Mouse (Mus musculus) frontal cortex, postnatal 25 days (tissue): ENCODE measurements around the gene Banf2.

Experiments used
- DNase-seq, 2 experiments: peaks; one replicate each; pipeline ENCODE4 v3.0.0; 2022; ENCODE audit warnings: low spot score in 2 of 2

Banf2 gene

DNA sequence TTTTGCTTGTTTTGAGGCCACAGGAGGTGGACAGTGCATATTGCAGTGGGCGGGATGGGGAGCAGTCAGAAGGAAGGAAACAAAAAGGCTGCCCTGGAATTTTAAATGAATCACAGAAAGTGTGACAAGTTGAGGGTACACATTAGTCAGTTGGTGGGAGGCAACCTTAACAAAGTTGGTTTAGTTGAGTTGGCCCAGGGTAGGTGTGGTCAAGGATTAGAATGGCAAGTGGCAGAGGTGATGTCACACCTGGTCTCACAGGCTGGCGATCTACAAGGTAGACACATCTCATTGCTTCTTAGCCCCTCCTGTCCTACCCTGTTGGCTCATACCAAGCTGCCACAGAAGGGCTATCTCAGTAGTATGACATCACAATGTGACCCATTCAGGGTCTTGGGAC lies at the start of gene Banf2:
TSS of gene Banf2 (plus strand) at position 396 of the 400 bp plus-strand sequence.
- no peak for DNase-seq

DNA sequence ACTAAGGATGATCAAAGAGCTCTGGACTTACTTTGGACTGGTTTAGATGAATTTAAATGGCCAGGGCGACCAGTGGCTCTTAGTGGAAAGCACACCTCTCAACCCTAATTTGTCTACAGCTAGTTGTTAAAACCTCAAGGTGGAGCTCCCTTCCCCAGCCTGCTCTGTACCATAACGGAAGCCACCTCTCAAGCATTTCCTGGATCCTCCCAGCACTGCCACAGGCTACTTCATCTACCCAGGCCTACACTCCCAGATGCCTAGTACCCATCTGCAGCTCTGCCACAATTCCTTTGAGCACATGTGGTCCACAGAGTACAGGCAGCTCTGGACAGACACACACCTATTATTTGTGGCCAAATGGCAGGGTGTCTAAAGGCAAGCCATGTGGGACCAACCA lies 49.4 kb upstream of the Banf2 start:
- no peak for DNase-seq

DNA sequence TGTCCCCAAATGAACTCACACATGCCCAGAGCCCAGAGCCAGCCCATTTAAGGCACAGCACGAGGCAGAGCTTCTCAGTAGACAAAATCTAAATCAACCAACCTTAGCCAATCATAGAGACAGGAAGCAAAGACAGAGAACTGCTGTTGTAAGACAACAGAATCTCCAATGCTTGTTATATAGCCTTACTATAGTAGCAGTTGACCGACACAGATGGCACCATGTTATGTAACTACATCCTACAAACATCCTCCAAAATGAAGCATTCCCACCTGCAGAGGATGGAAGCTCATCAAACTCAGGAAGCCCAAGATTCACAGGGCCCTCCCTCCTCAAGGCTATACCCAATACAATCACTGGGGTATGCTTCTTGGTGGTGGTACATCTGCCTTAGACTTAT lies 45.4 kb upstream of the Banf2 start:
- DNase-seq = no peak

DNA sequence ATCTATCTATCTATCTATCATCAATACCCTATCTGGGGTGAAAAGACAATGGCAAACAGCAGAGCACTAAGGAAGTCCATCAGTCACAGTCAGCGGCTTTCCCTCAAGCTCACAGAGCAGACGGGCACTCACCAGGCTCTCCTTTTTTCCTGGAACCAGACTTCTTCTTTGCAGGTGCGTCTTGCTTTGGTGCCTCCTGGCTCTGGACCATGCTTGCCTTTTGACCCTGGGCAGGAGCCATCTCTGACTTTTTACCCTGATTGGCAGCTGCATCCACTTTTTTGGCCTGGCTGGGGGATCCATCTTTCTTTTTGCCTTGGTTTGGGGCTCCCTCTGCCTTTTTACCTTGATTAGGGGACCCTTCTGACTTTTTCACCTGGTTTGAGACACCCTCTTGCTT lies 44.8 kb upstream of the Banf2 start:
- DNase-seq = no peak

DNA sequence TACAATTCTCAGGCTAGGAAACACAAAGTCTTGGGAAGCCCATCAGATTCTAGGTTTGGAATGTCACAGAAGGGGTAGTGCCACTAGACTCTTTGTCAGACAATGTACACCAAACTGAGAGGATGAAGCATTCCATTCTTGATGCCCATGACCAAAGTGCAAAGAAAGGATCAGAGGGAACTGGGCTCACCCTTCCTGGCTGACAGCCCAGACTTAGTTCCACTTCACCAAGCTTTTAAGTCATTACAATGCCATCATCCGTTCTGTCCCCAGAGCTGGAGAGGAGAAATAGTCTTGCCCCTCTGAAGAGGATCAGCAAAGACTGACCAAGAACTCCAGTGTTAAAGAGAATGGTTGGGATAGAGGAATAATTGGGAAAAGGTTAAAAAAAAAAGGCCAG lies 41.9 kb upstream of the Banf2 start:
- DNase-seq = no peak

DNA sequence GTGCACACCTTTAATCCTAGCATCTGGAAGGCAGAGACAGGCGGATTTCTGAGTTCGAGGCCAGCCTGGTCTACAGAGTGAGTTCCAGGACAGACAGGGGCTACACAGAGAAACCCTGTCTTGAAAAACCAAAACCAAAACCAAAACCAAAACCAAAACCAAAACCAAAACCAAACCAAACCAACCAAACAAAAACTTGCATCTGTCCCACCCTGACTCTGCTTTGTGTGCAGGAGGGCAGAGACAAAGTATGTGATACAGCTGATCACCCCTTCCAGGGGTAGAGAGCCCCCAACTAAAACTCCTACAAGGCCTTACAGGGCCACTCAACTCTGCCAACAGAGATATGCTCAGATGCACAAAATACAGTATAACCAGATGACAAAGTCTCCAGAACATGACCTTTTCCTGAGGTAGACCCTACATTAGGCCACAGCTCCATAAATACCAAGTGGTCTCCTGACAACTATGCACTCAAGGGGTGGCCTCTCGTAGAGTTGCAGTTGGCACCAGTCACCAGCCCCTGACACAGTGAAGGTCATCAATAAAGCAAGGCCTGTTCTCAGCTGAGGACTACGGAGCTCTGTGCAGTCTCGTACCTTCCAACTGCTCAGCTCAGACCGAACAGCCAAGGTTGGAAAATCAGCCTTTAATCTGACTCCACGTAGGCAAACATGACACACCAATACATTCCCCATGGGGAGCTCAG lies 40.7 kb upstream of the Banf2 start:
- DNase-seq = no peak

DNA sequence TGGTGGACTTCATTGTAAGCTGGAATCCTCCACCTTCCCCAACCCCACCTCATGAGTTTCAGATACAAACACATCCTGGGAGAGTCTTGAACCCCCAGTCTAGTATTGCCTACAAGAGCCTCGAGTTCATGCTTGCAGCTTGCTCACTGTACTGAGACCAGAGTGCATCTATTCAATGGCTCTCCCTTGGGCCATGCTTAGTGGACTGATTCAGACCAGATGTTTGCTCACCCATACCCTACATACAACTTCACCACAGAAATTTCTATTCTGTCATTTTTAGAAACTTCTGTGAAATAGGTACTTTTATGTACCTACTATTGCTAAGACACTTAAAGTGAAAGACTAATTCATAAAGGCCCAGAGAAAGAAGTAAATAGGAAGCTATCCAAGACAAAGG lies 39.9 kb upstream of the Banf2 start:
- no peak for DNase-seq

DNA sequence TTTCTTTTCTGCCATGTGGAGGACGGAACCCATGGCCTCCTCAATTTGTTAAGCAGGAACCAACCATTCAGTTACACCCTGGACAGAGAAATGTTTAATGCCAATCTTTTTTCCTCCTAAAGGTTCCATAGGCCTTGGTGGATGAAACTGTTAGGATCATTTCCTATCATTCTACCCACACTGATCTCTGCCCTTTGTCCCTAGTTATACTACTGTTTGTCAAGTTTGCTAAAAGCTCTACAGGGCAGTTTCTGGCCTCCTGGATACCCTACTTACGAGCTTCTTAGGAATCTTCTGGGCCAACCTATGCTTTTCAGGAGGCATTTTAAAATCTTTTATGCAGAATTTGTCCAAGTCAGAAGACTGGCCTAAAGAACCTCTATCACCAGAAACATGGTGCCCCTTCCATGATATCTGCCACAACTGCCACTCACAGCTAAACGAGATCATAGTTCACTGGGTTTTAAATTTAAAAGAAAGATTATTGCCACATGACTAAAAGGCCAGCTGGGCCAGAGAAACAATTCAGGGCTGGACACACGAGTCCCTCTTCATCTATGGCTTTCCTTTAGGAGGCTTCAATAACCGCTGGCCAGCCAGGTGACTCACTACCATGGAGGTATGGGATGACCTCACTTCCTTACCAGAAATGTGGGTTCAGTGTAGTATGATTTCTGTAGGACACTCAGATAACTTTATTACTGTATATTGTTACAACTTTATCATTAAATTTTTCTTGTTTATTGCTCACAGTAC lies 30.5 kb upstream of the Banf2 start:
- no peak for DNase-seq

DNA sequence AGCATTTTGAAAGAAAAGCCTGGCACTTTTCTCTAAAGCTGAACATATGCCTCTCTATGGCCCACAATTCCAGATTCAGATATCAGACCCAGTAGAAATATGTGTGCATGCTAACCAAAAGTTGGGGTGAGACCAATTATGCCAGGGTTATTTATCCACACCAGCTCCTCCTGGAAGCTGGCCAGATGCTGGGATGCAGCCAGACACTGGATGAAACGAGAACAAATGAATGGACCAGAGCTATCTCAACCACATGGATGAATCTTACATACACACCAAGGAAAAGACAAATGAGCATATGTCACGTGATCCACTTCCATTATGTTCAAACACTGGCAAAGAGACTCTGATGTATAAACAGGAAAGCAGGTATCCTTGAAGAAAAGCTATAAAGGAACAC lies 29.3 kb upstream of the Banf2 start:
- no peak for DNase-seq

DNA sequence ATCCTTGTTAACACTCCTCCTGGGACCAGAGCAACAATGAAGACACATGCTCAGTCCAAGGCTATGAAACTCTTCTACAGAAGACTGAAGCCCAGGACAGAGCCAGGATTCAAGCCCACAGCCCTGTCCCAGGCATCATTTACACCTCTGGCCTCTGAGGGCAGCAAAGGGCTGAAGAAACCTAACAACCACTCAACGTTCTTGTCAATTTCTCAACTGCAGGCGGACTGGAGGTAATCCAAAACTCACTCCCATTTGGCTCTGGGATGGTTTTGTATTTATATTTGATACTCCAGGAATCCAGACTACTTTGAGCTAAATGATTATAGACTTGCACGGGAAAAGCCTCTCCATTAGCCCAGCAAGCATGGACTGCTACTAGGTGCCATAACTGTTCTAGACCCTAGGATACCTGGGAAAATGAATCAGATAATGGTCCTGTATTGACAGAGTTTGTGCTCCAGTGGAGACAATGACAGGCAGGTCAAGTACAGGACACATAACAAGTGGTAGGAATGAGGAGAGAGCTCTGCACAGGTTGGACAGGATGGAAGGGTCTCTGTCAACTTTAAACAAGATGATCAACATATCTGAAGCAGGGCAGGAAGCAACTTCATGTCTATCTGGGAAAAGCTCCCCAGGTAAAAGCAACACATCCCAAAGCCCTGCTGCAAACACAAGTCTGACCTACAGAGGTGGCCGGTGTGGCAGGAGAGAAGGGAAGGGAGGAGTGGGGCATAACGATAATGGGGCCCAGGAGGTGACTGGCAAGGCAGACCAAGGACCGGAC lies 27.5 kb upstream of the Banf2 start:
- no peak for DNase-seq

DNA sequence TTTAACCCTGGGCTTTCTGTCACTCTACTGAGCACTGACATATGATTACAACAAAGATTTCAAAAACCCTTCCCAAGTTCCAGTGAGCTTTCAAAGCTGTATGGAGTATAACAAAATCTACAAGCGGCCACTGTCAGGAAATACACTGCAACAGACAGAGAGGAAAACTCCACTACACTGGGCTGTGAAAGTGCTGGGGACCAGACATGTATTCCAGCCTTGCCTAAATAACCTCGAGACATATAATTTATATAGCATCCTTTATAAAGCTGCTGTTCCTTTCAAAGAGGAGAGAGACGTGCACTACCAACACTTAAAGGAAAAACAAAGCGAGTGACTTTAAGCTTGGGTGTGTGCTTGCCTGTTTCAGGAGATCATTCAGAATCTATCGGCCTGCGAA lies 26.2 kb upstream of the Banf2 start:
- DNase-seq = no peak

DNA sequence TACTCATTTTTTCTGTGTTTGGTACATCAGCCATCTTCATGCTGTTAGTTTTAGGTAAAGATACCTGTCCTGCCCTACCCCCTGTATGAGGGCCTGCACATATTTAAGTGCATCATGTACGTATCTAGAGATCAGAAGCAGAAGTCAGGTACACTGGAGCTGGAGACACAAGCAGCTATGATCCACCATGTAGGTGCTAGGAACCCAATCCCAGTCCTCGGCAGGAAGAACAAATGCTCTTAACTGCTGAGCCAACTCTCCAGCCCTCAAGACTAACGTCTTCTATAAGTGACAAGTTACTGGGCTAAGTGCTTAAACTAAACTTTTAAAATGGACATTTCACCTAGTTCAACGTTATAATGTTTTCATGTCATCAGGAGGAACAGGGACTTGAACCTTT lies 25.6 kb upstream of the Banf2 start:
- no peak for DNase-seq

DNA sequence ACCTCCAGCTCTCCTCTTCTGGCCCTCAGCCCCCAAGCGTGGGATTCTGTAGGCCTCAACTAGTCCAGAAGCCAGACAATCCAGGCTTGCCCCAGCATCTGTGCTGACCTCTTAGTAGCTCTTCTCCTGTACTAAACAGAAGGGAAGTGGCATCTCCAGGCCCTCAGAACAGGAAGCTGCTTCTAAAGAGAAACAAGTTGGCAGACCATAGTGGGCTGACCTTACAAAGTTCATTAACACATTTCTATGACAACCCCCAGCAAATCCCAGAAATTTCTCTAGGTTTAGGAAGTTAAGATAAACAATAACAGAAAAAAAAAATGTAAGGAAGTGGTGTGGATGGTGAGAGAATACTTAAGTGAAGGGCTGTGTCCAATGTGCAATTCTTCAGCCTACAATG lies 23.8 kb upstream of the Banf2 start:
- DNase-seq = no peak

DNA sequence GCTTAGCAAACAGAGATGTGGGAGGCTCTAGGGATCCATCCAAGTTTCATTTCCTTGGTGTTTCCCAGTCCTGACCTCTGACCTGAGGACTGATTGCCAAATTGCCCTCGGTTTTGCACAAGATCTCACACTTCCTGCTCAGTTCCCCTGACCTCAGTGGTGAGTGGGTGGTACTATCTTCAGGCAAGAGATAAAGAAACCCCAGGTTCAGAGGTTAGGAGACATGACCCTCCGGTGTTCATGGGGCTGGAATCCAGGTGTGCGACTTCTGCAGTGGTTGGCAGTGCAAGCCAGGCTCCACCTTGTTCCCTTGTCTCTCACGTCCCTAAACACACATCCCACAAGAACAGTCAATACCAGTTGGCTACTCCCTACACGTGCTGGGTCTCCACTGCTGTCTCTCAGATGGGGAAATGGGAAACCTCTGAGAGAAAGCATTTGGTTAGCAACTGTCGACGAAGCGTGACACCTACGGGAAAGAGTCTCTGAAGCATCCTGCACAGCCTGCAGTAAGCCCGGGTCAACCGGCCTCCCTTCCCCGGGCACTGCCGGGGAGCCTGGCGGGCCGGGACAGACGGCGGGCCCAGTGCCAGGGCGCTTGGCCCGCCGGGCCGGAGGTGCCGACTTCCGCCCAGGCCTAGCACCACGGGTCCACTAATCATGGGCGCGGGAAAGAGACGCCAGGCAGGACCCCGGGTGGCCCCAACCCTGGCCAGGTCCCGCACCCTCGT lies 23.1 kb upstream of the Banf2 start:
- no peak for DNase-seq

DNA sequence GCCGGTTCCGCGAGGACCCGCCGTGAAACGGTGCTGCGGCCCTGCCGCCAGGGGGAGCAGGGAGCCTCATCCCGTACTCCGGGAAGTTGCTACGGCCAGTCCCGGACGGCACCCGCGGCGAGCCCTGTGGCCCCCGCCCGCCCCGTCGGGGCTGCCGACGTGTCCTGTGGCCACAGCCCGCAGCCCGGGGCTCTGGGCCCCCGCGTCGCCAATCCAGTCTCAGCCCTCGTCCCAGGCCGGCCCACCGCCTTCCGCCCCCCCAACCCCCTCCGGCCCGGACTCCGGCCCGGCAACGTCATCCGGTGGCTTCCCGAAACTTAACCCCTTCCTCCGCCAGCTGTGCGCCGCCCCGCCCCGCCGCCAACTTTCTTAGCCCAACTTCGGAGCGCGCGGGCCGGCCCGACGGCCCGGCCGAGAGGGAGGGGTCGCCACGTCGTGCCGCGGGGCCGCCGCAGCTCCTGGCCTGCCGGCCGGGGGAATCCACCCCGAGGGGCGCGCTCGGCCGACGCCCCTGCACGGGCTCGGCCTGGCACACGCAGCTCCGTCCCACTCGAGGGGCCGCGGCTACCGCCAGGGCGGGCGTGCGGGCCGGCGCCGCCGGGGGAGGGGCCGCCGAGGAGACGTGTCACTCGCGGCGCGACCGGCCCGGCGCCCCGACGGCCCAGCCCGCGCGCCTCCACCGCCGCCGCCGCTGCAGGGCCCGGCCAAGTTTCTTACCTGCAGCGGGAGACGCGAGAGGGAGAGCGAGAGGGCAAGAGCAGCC lies 22.4 kb upstream of the Banf2 start:
- peak; percentile 52 to 54 for DNase-seq

DNA sequence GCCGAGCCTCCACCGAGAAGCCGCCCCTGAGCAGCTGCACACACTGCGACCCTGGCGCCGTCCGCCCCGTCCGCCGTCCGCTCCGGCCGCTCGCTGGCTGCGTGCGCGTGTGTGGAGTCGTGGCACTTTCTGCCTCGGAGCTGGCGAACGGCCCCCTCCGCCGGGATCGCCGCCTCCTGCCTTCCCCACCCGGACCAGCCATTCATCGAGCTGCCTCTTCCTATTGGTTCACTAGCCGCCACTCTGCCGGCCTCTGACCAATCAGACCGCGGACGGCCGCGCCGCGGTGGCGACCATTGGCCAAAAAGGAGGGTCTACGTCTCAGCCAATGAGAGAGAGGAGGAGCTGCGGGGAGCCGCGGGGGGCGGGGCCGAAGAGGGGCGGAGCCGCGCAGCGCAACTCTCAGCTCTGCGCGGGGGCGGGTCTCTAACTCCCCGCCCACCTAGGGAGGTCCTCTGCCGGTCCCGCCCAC lies 21.7 kb upstream of the Banf2 start, which contains the start of gene Rrbp1:
TSS of gene Rrbp1 (minus strand) at position 184 of the 472 bp plus-strand sequence.
- peak; percentile 94 to 96 for DNase-seq

DNA sequence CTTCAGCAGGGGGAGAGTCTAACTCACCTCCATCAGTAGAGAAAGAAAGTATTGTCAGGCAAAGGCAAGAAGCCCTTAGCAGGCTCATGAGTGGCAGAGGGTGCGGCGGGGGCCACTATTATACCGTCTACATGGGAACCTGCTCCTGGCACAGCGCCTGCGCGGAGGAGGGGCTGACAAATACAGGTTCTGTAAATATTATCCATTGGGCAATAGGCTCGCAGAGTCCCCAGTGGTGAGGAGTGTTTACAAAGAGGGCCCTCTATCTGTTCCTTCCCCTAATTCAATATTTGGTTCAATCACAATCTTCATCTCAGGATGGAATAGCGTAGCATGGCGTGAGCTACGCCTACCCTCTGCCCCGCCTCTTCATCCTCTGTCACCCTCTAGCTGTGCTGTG lies 18.8 kb upstream of the Banf2 start:
- no peak for DNase-seq

DNA sequence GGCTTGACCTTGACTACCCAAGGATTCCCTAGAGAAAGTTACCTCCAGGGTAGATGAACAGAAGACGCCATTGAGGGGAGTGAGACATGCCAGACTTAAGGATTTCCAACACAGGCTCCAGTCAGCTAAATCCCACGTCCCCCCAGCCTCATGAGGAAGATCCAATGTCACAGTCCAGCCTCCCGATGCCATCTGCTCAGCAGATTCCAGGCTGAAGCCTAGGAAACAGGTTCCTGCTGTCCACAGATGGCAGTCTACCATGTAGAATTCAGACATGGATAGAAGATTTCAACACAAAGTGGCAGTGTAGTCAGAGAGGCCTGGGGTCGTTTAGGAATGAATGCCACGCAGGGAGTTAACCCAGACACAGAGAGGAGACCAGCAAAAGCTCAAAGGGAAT lies 18.4 kb upstream of the Banf2 start:
- no peak for DNase-seq

DNA sequence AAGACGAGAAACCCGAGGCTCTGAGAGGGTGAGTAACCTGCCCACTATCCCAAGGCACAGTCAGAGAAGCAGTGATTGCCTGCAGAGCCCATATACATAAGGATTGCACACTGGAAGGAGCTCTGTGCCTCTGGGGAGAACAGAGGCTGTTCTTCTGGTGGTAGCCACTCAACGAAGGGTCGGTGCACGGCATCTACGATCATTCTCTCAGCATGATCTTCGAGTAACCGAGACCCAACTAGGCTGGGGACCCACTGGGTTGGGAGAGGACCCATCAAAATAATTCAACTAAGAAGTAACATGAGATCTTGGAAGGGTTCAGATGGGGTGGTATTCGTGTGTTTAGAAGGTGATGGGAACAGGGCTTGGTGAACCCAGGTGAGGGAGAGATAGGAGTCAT lies 17.0 kb upstream of the Banf2 start:
- DNase-seq = no peak

DNA sequence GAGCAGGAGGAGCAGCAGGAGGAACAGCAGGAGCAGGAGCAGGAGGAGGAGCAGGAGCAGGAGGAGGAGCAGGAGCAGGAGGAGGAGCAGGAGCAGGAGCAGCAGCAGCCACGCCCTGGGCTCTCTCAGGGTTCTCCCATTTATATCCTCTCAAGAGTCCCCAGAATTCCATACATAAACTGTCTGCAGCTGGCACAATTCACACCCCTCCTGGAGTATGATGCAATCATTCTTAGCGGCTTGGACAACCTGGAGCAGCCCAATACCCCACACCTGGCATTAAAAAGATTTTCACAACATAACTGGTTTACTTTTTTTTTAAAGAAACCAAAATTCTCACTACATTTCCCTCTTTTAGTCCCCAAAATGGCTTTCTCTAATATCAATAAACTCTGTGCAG lies 12.9 kb upstream of the Banf2 start:
- no peak for DNase-seq

DNA sequence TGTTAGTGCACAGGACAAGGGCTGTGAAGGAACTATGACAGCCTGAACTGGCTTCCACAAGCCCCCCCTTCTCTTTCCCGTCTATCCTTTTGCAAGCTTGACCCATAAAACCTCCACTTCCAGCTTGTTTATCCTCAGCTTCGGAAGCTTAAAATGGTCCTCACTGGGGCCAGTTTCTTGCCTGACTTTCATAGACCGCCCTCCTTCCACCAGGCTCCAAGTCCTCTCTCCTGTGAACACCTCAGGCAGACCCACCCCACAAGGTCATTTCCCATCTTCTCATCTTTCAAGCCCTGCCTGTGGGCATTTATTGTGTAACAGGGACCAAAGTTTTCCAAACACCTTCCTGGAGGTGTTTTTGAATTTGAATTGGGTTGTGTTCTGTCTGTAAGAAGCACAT lies 10.4 kb upstream of the Banf2 start:
- no peak for DNase-seq
